Mouse (Mus musculus): ENCODE results near the gene Agap1.

GRCm38 (mm10) chr1:89667387-89667786 is 212.8 kb downstream of the Agap1 start:
- TF ChIP-seq MAFK (IDR thresholded peaks at IDR 0.05; ENCODE audit: borderline replicate concordance, low read depth, low read length) (no peak), CTCF (IDR thresholded peaks at IDR 0.05 in 2 of 3, conservative IDR thresholded peaks at IDR 0.05 in 1 of 3; ENCODE audit: control insufficient read depth in 1 of 3, insufficient read depth in 1 of 3, low read depth in 2 of 3, low read length in 3 of 3, poor library complexity in 1 of 3, severe bottlenecking in 1 of 3) (no peak), TCF12 (IDR thresholded peaks at IDR 0.05; ENCODE audit: low read depth, low read length) (no peak), SIN3A (IDR thresholded peaks at IDR 0.05; ENCODE audit: low read length) (no peak), EP300 (IDR thresholded peaks at IDR 0.05; ENCODE audit: low read depth in 1 of 2, low read length in 2 of 2) (no peak), POLR2AphosphoS5 (IDR thresholded peaks at IDR 0.05; ENCODE audit: borderline replicate concordance, low read depth, low read length) (no peak), TAL1 (IDR thresholded peaks at IDR 0.05; ENCODE audit: low read length) (no peak), POLR2A (IDR thresholded peaks at IDR 0.05; ENCODE audit: control insufficient read depth in 1 of 2, insufficient read depth in 1 of 2, low read depth in 1 of 2, low read length in 2 of 2, poor library complexity in 1 of 2) (no peak), RAD21 (IDR thresholded peaks at IDR 0.05; ENCODE audit: low read depth, low read length) (no peak), UBTF (IDR thresholded peaks at IDR 0.05; ENCODE audit: borderline replicate concordance, insufficient read depth, low read depth, low read length) (no peak), ZKSCAN1 (IDR thresholded peaks at IDR 0.05; ENCODE audit: low read depth, low read length) (no peak), MAZ (IDR thresholded peaks at IDR 0.05; ENCODE audit: low read depth, low read length) (no peak), CHD1 (IDR thresholded peaks at IDR 0.05; ENCODE audit: low read depth, low read length) (no peak), ZC3H11A (IDR thresholded peaks at IDR 0.05; ENCODE audit: low read depth, low read length) (no peak)

All from MEL (cell line).